Mouse (Mus musculus) liver, postnatal 0 days (tissue): ENCODE data around the gene Exoc3l4. TPM values are rescaled to one million over a fixed set of nuclear protein-coding genes. Genes with fewer than 3 reads are reported as not detected.

Experiments
- ATAC-seq: fragments of 200-750 bp; cut with Nextera tagmentation; 2 replicates; pipeline ENCODE4 v1.8.0; 2017; ENCODE audit warnings: mild to moderate bottlenecking, moderate library complexity
- DNase-seq: peaks from one replicate; pipeline ENCODE4 v3.0.0-alpha.2; 2016
- H3K27ac ChIP-seq: fragments of 300-500 bp; sonication (generic); 2 replicates; pipeline ENCODE4 v1.5.1; 2014; ENCODE audit warnings: antibody characterized with exemption, moderate library complexity, mild to moderate bottlenecking, low read depth
- H3K27me3 ChIP-seq: fragments of 300-500 bp; sonication (generic); 2 replicates; pipeline ENCODE4 v1.6.1; 2014; ENCODE audit warnings: low read length, control low read depth, mixed read lengths; ENCODE audit not compliant: insufficient read depth
- H3K36me3 ChIP-seq: fragments of 300-500 bp; sonication (generic); replicated peaks from 2 replicates; pipeline ENCODE4 v1.6.1; 2014; ENCODE audit warnings: mild to moderate bottlenecking, control low read depth, low read length, moderate library complexity, mixed read lengths; ENCODE audit not compliant: insufficient read depth
- H3K4me1 ChIP-seq: fragments of 300-500 bp; sonication (generic); 2 replicates; pipeline ENCODE4 v1.6.1; 2014; ENCODE audit warnings: antibody characterized with exemption, mild to moderate bottlenecking, control low read depth; ENCODE audit not compliant: insufficient read depth
- H3K4me2 ChIP-seq: fragments of 300-500 bp; sonication (generic); 2 replicates; pipeline ENCODE4 v1.6.1; 2014; ENCODE audit warnings: low read depth, mild to moderate bottlenecking, low read length, moderate library complexity, mixed read lengths
- H3K4me3 ChIP-seq: fragments of 300-500 bp; sonication (generic); 2 replicates; pipeline ENCODE4 v1.5.1; 2014; ENCODE audit warnings: low read depth, low read length
- H3K9ac ChIP-seq: fragments of 300-500 bp; sonication (generic); replicated peaks from 2 replicates; pipeline ENCODE4 v1.6.1; 2014; ENCODE audit warnings: mild to moderate bottlenecking, moderate library complexity
- H3K9me3 ChIP-seq: fragments of 300-500 bp; sonication (generic); 2 replicates; pipeline ENCODE4 v1.6.1; 2016; ENCODE audit warnings: mild to moderate bottlenecking, control low read depth, low read length, mixed read lengths
- CTCF ChIP-seq: sonication (generic); IDR thresholded peaks from 2 replicates; pipeline ENCODE4 v1.5.1; 2016; ENCODE audit warnings: antibody characterized with exemption, low read depth
- EP300 ChIP-seq: IDR thresholded peaks from 2 replicates; pipeline ENCODE4 v1.6.1; 2016; ENCODE audit warnings: antibody characterized with exemption, low read depth, mild to moderate bottlenecking
- WGBS: fragments of 180-500 bp; shearing (Covaris S2); extraction: QIAGEN DNeasy Blood & Tissue Kit; methylation state at CpG from one replicate; pipeline ENCODE4 v1.1.7; 2014; ENCODE audit not compliant: insufficient replicate concordance; 5-methylcytosine and 5-hydroxymethylcytosine counted together
- polyA plus RNA-seq: library from polyadenylated mRNA; unstranded; fragments of >200 nt; fragmentation: Nextera tagmentation; extraction: Ambion mirVana; gene quantifications from 2 replicates; pipeline ENCODE4 v1.2.1, GENCODE M21; 2015

Gene Exoc3l4
- polyA plus RNA-seq, 1 experiment from 2014 or later, result 13.7 TPM

DNA sequence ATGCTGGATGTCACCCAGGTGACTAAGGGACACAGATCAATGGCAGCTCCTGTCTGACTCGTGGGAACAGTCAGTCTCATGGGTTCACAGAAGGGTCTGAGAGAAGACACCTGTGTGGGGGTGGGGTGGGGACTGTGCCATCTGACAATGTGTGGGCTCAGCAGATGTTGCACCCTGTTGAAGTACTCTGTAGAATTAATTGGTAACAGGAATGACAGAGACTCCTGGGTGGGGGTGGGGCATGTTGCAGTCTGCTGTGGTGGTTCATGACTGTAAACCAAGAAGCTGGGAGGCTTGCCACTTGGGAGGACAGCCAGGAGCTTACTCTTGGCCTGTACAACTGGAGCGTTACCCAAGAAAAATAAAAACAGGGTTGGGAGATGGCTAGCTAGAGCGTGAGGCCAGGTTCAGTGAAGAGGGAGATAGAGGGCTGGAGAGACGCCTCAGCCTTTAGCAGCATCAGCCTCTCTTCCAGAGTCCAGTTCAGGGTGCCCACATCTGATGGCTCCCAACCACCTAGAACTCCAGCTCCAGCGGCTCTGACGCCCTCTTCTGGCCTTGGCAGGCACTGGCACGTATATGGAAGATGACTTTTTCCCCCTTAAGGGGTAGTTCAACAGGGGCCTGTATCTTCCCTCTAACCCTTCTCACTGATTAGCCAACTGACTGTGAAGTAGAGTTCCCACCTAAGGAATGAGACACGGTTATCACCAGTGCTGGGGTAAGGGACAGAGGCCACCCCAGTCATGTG, 58.3 kb downstream of the Exoc3l4 start:
- WGBS, result 60% methylated on average over 8 of the region's 8 CpGs
- H3K9ac ChIP-seq, result no peak overlapping the region
- no peaks in the 10 kb centered on the region for H3K4me1 ChIP-seq
- no peaks in the 10 kb centered on the region for H3K27me3 ChIP-seq
- no peak overlapping the region for H3K4me2 ChIP-seq
- no peak overlapping the region for H3K4me3 ChIP-seq
- no peaks in the 10 kb centered on the region for H3K9me3 ChIP-seq
- no peak for ATAC-seq
- no peak overlapping the region for H3K27ac ChIP-seq
- TF ChIP-seq EP300 (no peak), CTCF (peak; percentile 34; the same call in 1 of the 2 replicates)
- DNase-seq, result no peak
- no peaks in the 10 kb centered on the region for H3K36me3 ChIP-seq

DNA sequence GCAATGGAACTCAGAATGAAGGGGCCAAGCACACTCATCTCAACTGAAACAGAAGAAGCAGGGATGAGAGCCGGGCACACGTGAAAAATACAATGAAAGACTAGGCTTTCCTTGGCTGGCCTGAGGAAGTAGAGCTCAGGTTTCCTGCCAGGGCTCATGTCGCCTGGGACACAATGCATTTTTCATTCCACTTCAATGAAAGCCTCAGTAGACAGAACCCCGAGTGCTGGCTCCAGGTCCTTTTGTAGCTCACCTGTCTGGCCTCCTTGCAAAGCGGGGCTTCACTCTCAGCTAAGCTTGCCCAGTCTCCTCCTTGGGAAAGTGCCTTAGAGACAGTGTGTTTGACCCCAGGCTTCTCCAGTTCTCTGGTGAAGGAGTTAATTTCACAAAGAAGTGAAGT, 62.1 kb downstream of the Exoc3l4 start:
- Histone ChIP-seq H3K9me3 (no peaks in the 10 kb centered on the region), H3K27me3 (0 out of 2 replicates have a peak, but pooled peaks cover 10% of the 10 kb centered on the region), H3K4me1 (no peaks in the 10 kb centered on the region), H3K27ac (no peak overlapping the region), H3K9ac (no peak overlapping the region), H3K4me3 (no peak overlapping the region), H3K4me2 (no peak overlapping the region), H3K36me3 (no peaks in the 10 kb centered on the region)
- WGBS, result 59% methylated on average over 5 of the region's 5 CpGs
- no peak for ATAC-seq
- DNase-seq, result no peak
- TF ChIP-seq EP300 (no peak), CTCF (no peak)

DNA sequence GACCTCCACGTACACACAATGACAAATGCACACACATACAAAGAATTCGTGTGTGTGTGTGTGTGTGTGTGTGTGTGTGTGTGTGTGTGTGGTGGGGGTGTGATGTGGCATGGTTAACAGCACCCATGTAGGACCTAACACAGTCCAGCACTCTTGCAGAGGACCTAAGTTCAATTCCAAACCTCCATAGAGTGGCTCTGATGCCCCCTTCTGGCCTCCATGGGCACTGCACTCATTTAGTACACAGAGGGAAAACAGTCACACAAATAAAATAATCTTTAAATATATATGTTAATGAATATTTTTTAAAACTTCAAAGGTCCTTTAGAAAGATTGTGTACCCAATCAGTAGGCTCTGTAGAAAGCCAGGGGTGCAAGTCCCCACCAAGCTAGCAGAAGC, 63.1 kb downstream of the Exoc3l4 start:
- 54% methylated on average over 2 of the region's 2 CpGs for WGBS
- TF ChIP-seq CTCF, result peak; percentile 75
- TF ChIP-seq EP300, result no peak
- Histone ChIP-seq H3K4me2 (no peak overlapping the region), H3K9me3 (no peaks in the 10 kb centered on the region), H3K4me3 (no peak overlapping the region), H3K9ac (no peak overlapping the region), H3K27me3 (peaks cover 19% of the 10 kb centered on the region), H3K36me3 (no peaks in the 10 kb centered on the region), H3K27ac (no peak overlapping the region), H3K4me1 (0 out of 2 replicates have a peak, but pooled peaks cover under 1% of the 10 kb centered on the region)
- DNase-seq (peak; percentile 64), ATAC-seq (no peak)

Other genes with a start within 250 kb of the Exoc3l4 start
- gene 4930595D18Rik, start 232.5 kb upstream of the Exoc3l4 start, polyA plus RNA-seq, result not detected in 2 replicates
- 0.27 and 0.61 TPM in 2 replicates for gene Amn, start 145.9 kb upstream of the Exoc3l4 start, polyA plus RNA-seq
- 8.0 and 8.6 TPM in 2 replicates for gene Cdc42bpb, start 39.3 kb upstream of the Exoc3l4 start, polyA plus RNA-seq
- gene Lbhd2, start 10.2 kb upstream of the Exoc3l4 start, polyA plus RNA-seq, result 0.22 TPM in 2 replicates
- 72.0 and 79.5 TPM in 2 replicates for gene Tnfaip2, start 25.5 kb downstream of the Exoc3l4 start, polyA plus RNA-seq
- 0.49 and 0.54 TPM in 2 replicates for gene Gm266, start 68.8 kb downstream of the Exoc3l4 start, polyA plus RNA-seq
- gene Eif5, start 121.0 kb downstream of the Exoc3l4 start, polyA plus RNA-seq, result 520 and 559 TPM in 2 replicates
- 9.5 and 11.0 TPM in 2 replicates for gene Mark3, start 157.5 kb downstream of the Exoc3l4 start, polyA plus RNA-seq